Mouse (Mus musculus) cerebellum, postnatal 14 days (tissue): ENCODE measurements around the gene Wtip.
"Not testable (repeated sequence)": the region's sequence is repeated elsewhere in the genome, so short reads cannot be mapped to it uniquely, and the experiment has no call there.

ENCODE experiments used
- DNase-seq, 2 experiments: peaks; one replicate each; pipeline ENCODE4 v3.0.0; 2021; ENCODE audit warnings: mixed read lengths in 2 of 2

The Wtip gene

GRCm38 (mm10) chr7:34116601-34117000 lies 16.5 kb downstream of the Wtip start:
- peak; percentile 18 to 25 for DNase-seq

GRCm38 (mm10) chr7:34109190-34109589 lies 23.9 kb downstream of the Wtip start:
- no peak for DNase-seq

- no peak for DNase-seq
Observed at GRCm38 (mm10) chr7:34101276-34101675, 31.8 kb downstream of the Wtip start.

- no peak for DNase-seq
Observed at GRCm38 (mm10) chr7:34100002-34100401, 33.1 kb downstream of the Wtip start.

GRCm38 (mm10) chr7:34094911-34095481 lies 38.1 kb downstream of the Wtip start, which contains the start of gene Scgb1b30:
Scgb1b30 (plus strand) TSS chr7:34095431.
- DNase-seq: no peak

- DNase-seq: not testable (repeated sequence)
Observed at GRCm38 (mm10) chr7:34068132-34068531, 64.9 kb downstream of the Wtip start.
